14 mouse cellular contexts compared by ENCODE assay signal in genomic region chr16:7951616-7952015, GRCm38 (mm10).
"Had no signal": no experiment of that assay in that cellular context is flagged by ENCODE, and none has a peak within 500 bp of the region (broad histone marks: within the 10 kb centered on the region; RNA-seq: fewer than 3 reads in every experiment).

No protein-coding gene starts in this region.

- H3K27ac ChIP-seq: midbrain, embryonic 10.5 days; midbrain, embryonic 12.5 days; neural tube, embryonic 12.5 days; stomach, embryonic 15.5 days; stomach, postnatal 0 days had no signal

- ATAC-seq: midbrain, embryonic 16.5 days had no signal

- H3K4me1 ChIP-seq: midbrain, embryonic 10.5 days; midbrain, embryonic 12.5 days; neural tube, embryonic 12.5 days; stomach, embryonic 15.5 days had no signal

- H3K4me3 ChIP-seq: midbrain, embryonic 10.5 days; midbrain, embryonic 12.5 days; neural tube, embryonic 12.5 days; stomach, embryonic 15.5 days had no signal

- H3K27me3 ChIP-seq: midbrain, embryonic 12.5 days; neural tube, embryonic 12.5 days; stomach, embryonic 15.5 days had no signal

- H3K9ac ChIP-seq: lung, embryonic 14.5 days; midbrain, embryonic 12.5 days; neural tube, embryonic 12.5 days; stomach, embryonic 15.5 days had no signal

- H3K9me3 ChIP-seq: midbrain, embryonic 10.5 days; midbrain, embryonic 12.5 days; neural tube, embryonic 12.5 days; stomach, embryonic 15.5 days had no signal

- DNase-seq: lung, adult 18-20 months; lung, embryonic 14.5 days; lung, postnatal 10 days; lung, postnatal 4 days; midbrain, embryonic 14.5 days; right cerebral cortex, postnatal 14 days; thymus, adult 2 months; thymus, postnatal 25 days had no signal

- H3K4me2 ChIP-seq: lung, embryonic 14.5 days; midbrain, embryonic 12.5 days; neural tube, embryonic 12.5 days; stomach, embryonic 15.5 days had no signal

- H3K36me3 ChIP-seq: midbrain, embryonic 10.5 days; midbrain, embryonic 12.5 days; neural tube, embryonic 12.5 days; stomach, embryonic 15.5 days had no signal
